Mouse (Mus musculus) midbrain, embryonic 12.5 days (tissue): ENCODE measurements around the gene Tceal3. TPM values are rescaled to one million over a fixed set of nuclear protein-coding genes. Genes with fewer than 3 reads are reported as not detected.
A peak's percentile ranks its signal among the peaks of the same experiment; 100 is the strongest.
"Not testable (repeated sequence)": the region's sequence is repeated elsewhere in the genome, so short reads cannot be mapped to it uniquely, and the experiment has no call there.

Experiments
- ATAC-seq: fragments of 200-750 bp; cut with Nextera tagmentation; 2 replicates; pipeline ENCODE4 v1.8.0; 2017; ENCODE audit warnings: low read depth, moderate TSS enrichment, moderate library complexity; ENCODE audit not compliant: low FRiP score
- H3K27ac ChIP-seq: fragments of 300-500 bp; sonication (generic); replicated peaks from 2 replicates; pipeline ENCODE4 v1.5.1; 2016; ENCODE audit warnings: mild to moderate bottlenecking
- H3K27me3 ChIP-seq: fragments of 300-500 bp; sonication (generic); 2 replicates; pipeline ENCODE4 v1.6.1; 2016; ENCODE audit warnings: mild to moderate bottlenecking
- H3K36me3 ChIP-seq: fragments of 300-500 bp; sonication (generic); 2 replicates; pipeline ENCODE4 v1.6.1; 2016
- H3K4me1 ChIP-seq: fragments of 300-500 bp; sonication (generic); 2 replicates; pipeline ENCODE4 v1.6.1; 2016
- H3K4me2 ChIP-seq: fragments of 300-500 bp; sonication (generic); replicated peaks from 2 replicates; pipeline ENCODE4 v1.6.1; 2016; ENCODE audit warnings: mild to moderate bottlenecking, moderate library complexity
- H3K4me3 ChIP-seq: fragments of 300-500 bp; sonication (generic); 2 replicates; pipeline ENCODE4 v1.5.1; 2016; ENCODE audit warnings: mild to moderate bottlenecking
- H3K9ac ChIP-seq: fragments of 300-500 bp; sonication (generic); replicated peaks from 2 replicates; pipeline ENCODE4 v1.6.1; 2016; ENCODE audit warnings: mild to moderate bottlenecking, moderate library complexity
- H3K9me3 ChIP-seq: fragments of 300-500 bp; sonication (generic); 2 replicates; pipeline ENCODE4 v1.6.1; 2016; ENCODE audit warnings: mild to moderate bottlenecking
- WGBS: fragments of 180-500 bp; shearing (Covaris S2); methylation state at CpG from one replicate; pipeline ENCODE4 v1.1.7; 2016; 5-methylcytosine and 5-hydroxymethylcytosine counted together
- polyA plus RNA-seq: library from polyadenylated mRNA; unstranded; fragments of >200 nt; fragmentation: Nextera tagmentation; extraction: Ambion mirVana; gene quantifications from 2 replicates; pipeline ENCODE4 v1.2.1, GENCODE M21; 2016

Tceal3 gene
- polyA plus RNA-seq, result 26.9 and 32.3 TPM in 2 replicates

GRCm38 (mm10) chrX:136590199-136590896 is at the start of gene Tceal3:
TSS of gene Tceal3 (plus strand) at chrX:136590842.
- Histone ChIP-seq H3K9ac (peak within 1 kb of the TSS; percentile 37; the same call in 1 of the 2 replicates), H3K9me3 (no peaks in the 10 kb centered on the region), H3K27me3 (no peaks in the 10 kb centered on the region), H3K4me1 (no peaks in the 10 kb centered on the region), H3K4me3 (peak within 1 kb of the TSS; percentile 37), H3K4me2 (peak within 1 kb of the TSS; percentile 44), H3K36me3 (no peaks in the 10 kb centered on the region), H3K27ac (peak within 1 kb of the TSS; percentile 83)
- 29% methylated on average over 12 of the region's 12 CpGs for WGBS
- ATAC-seq, result peak; percentile 96

GRCm38 (mm10) chrX:136543956-136544355 is 46.7 kb upstream of the Tceal3 start, which contains the start of gene Kir3dl2:
TSS of gene Kir3dl2 (minus strand) at chrX:136544056.
- ATAC-seq, H3K4me3 ChIP-seq, H3K27ac ChIP-seq, H3K36me3 ChIP-seq, H3K4me1 ChIP-seq, H3K9me3 ChIP-seq, H3K4me2 ChIP-seq, H3K27me3 ChIP-seq, H3K9ac ChIP-seq: not testable (repeated sequence)
- WGBS, result 71% methylated on average over 1 of the region's 1 CpGs

- ATAC-seq, H3K4me2 ChIP-seq: not testable (repeated sequence)
- WGBS, result 91% methylated on average over 9 of the region's 9 CpGs
These were observed 21.5 kb upstream of the Tceal3 start for GRCm38 (mm10) chrX:136569094-136569493.

DNA sequence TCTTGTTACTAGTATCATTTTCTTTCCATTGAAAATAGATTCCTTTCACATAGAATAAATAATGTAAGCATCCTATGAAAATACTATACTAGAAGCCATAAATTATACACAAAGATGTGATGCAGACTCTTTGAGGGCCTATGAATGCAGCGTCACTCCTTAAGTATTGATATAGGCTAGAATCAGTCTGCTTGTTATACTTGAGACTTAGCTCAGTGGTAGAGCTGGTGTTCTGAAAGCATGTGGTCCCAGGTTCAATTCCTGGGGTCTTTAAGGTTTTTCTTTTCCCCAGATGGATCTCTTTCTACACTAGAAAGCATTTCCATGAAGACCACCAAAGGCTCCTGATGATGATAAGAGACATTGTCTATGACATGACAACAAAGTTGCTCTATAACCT is 6.0 kb upstream of the Tceal3 start:
- 91% methylated on average over 1 of the region's 1 CpGs for WGBS
- no peak for ATAC-seq
- no peak overlapping the region for H3K9ac ChIP-seq
- H3K4me2 ChIP-seq, result no peak overlapping the region
- no peak overlapping the region for H3K4me3 ChIP-seq
- H3K9me3 ChIP-seq, result no peaks in the 10 kb centered on the region
- no peaks in the 10 kb centered on the region for H3K36me3 ChIP-seq
- H3K4me1 ChIP-seq, result no peaks in the 10 kb centered on the region
- no peaks in the 10 kb centered on the region for H3K27me3 ChIP-seq
- H3K27ac ChIP-seq, result no peak overlapping the region

More at GRCm38 (mm10) chrX:136569094-136569493, 21.5 kb upstream of the Tceal3 start:
- not testable (repeated sequence) for H3K4me1 ChIP-seq, H3K9me3 ChIP-seq, H3K9ac ChIP-seq, H3K4me3 ChIP-seq, H3K36me3 ChIP-seq, H3K27me3 ChIP-seq, H3K27ac ChIP-seq

DNA sequence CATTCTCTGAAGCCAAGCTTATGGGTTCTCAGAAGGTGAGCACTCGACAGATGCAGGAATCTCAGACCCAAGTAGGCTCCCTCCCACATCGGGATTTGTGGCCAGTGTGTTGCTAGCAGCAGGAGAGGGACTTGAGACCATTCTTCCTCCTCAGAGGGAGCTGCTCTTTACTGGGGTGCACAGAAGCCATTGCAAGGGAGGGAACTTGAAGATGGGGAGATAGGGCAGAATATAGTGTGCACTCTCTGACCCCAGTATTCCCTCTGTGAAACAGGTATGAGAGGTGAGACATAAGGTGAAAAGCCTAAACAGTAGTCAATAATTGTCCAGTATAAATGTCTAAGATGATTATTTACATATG is 235 bp downstream of the Tceal3 start:
- peak; percentile 76 for ATAC-seq
- H3K9ac ChIP-seq, result peak overlapping the region; percentile 37; the same call in 1 of the 2 replicates
- H3K4me2 ChIP-seq, result peak overlapping the region; percentile 44
- 31% methylated on average over 2 of the region's 2 CpGs for WGBS
- no peaks in the 10 kb centered on the region for H3K9me3 ChIP-seq
- H3K4me3 ChIP-seq, result peak overlapping the region; percentile 37
- H3K27me3 ChIP-seq, result no peaks in the 10 kb centered on the region
- H3K4me1 ChIP-seq, result no peaks in the 10 kb centered on the region
- H3K27ac ChIP-seq, result peak overlapping the region; percentile 83
- H3K36me3 ChIP-seq, result no peaks in the 10 kb centered on the region

DNA sequence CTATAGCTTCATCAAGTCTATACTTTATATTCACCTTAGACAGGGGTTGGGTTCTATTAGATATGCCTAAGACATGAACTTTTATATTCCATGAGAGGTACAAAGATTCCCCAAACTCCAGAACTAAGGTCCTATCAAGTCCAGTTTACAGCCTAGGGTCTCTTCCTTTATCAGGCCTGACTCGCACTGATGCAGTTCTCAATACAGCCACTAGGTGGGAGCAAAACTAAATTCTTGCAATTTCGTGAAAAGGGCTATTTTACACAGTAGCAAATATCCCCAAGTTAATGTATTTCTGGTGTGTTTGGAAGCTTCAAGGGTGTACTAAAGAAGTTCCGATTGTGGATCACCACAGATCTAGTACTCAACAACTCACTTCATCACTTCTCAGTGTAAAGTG is 8.8 kb downstream of the Tceal3 start:
- Histone ChIP-seq H3K36me3 (no peaks in the 10 kb centered on the region), H3K4me3 (no peak overlapping the region), H3K9ac (no peak overlapping the region), H3K9me3 (no peaks in the 10 kb centered on the region), H3K27me3 (no peaks in the 10 kb centered on the region), H3K27ac (no peak overlapping the region), H3K4me1 (no peaks in the 10 kb centered on the region), H3K4me2 (no peak overlapping the region)
- WGBS, result 19% methylated on average over 3 of the region's 3 CpGs
- ATAC-seq, result peak; percentile 19; the same call in 1 of the 2 replicates

DNA sequence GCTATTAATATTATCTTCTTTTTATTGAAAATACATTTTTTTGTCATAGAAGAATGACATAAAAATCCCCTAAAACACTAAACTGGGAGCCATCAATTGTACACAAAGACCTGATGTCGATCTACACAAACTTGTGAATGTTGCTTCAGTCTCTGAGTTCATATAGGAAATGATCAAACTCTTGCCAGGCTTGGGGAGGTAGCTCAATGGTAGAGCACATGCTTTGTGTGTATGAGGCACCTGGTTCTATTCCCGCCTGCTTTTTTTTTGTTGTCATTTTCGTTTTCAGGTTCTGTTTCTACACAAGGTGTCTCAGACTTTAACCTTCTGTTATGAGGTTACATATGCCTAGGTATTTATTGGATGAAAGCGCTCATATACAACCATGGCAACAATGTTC is 16.3 kb downstream of the Tceal3 start:
- Histone ChIP-seq H3K36me3 (no peaks in the 10 kb centered on the region), H3K27ac (no peak overlapping the region)

GRCm38 (mm10) chrX:136607395-136607794 is 16.8 kb downstream of the Tceal3 start:
- H3K4me1 ChIP-seq, result no peaks in the 10 kb centered on the region
- no peaks in the 10 kb centered on the region for H3K36me3 ChIP-seq
- H3K4me2 ChIP-seq, result no peak overlapping the region
- no peak overlapping the region for H3K27ac ChIP-seq
- ATAC-seq, result no peak
- no peaks in the 10 kb centered on the region for H3K9me3 ChIP-seq
- H3K9ac ChIP-seq, result no peak overlapping the region
- H3K4me3 ChIP-seq, result no peak overlapping the region
- 43% methylated on average over 3 of the region's 3 CpGs for WGBS
- H3K27me3 ChIP-seq, result no peaks in the 10 kb centered on the region

More for the DNA sequence above, 16.3 kb downstream of the Tceal3 start:
- 77% methylated on average over 4 of the region's 4 CpGs for WGBS
- H3K27me3 ChIP-seq, result no peaks in the 10 kb centered on the region
- H3K4me1 ChIP-seq, result no peaks in the 10 kb centered on the region
- no peak overlapping the region for H3K4me2 ChIP-seq
- no peak overlapping the region for H3K9ac ChIP-seq
- H3K4me3 ChIP-seq, result no peak overlapping the region
- no peaks in the 10 kb centered on the region for H3K9me3 ChIP-seq
- no peak for ATAC-seq

DNA sequence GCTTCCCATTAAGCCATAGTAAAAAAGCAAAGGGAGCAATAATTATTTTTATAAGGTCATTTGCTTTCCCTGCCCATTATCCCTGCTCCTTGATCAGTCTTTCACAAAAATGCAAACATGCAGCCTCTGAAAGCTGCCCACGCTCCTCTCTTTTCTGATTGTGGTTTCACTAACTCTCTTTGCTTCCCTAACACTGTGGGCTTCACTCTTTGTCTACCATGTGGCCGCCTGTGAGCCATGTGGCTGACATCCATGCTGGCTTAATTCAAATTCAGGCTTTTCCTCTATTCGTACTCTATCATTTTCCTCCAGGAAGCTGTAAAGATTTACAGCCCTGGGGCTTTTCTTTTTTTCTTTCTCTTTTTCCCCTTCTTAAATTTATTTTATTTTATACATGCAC is 20.7 kb downstream of the Tceal3 start:
- Histone ChIP-seq H3K36me3 (no peaks in the 10 kb centered on the region), H3K4me1 (no peaks in the 10 kb centered on the region), H3K27me3 (no peaks in the 10 kb centered on the region), H3K9ac (no peak overlapping the region), H3K9me3 (no peaks in the 10 kb centered on the region), H3K4me3 (no peak overlapping the region), H3K27ac (no peak overlapping the region), H3K4me2 (no peak overlapping the region)
- WGBS, result 63% methylated on average over 3 of the region's 3 CpGs
- ATAC-seq, result no peak

DNA sequence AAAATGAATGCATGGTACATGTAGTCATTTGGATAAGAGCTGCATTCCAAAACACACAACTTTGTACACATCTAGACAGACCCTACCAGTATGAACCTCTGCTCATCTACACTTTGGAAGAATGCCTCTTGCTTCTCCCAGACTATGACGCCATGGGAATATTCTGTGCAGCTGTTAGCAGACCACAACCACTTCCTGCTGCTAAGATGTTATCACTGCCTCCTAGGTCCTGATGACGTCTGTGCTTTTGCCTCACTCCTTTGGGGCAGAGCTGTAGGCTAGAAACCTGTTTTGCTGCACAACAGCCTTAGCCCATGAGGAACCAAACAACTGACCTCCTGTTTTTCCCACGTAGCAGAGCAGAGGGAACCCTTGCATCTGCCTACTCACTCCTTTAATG is 25.2 kb downstream of the Tceal3 start:
- H3K27me3 ChIP-seq, ATAC-seq, H3K4me2 ChIP-seq, H3K9me3 ChIP-seq, H3K27ac ChIP-seq, H3K9ac ChIP-seq, H3K4me3 ChIP-seq, H3K4me1 ChIP-seq, H3K36me3 ChIP-seq: not testable (repeated sequence)
- WGBS, result 61% methylated on average over 3 of the region's 3 CpGs

DNA sequence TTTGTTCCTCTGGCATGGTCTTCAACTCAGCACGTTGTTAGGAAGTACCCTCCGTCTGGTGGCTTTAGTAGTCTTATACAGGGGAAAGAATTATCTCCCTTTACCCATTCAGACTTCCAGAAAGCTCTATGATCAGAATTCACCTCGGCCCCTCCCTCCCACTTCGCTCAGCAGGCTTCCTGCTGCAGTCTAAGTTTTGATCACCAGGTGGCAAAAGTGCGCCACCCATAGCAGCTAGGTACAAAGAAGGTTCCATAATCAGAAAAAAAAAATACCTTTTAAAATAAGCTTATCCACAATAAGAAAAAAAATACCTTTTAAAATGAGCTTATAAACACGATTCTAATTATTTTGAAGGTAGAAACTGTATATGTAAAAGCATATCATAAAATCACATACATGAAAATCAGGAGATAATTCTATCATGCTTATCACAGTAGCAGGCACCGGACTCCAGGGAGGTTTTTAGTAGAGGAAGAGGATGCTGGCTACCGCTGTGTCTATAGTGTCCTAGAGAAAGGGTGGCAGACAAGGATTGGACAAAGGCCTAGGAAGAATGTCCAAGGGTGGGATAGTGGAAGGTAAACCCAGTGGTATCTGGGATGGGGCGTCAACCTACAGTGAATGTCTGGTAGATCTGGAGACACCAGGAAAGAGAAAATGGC is 34.4 kb downstream of the Tceal3 start:
- WGBS, result 49% methylated on average over 9 of the region's 9 CpGs
- Histone ChIP-seq H3K9me3 (no peaks in the 10 kb centered on the region), H3K4me3 (no peak overlapping the region), H3K36me3 (no peaks in the 10 kb centered on the region), H3K4me2 (no peak overlapping the region), H3K27ac (no peak overlapping the region), H3K4me1 (no peaks in the 10 kb centered on the region), H3K27me3 (no peaks in the 10 kb centered on the region), H3K9ac (no peak overlapping the region)
- ATAC-seq, result no peak

DNA sequence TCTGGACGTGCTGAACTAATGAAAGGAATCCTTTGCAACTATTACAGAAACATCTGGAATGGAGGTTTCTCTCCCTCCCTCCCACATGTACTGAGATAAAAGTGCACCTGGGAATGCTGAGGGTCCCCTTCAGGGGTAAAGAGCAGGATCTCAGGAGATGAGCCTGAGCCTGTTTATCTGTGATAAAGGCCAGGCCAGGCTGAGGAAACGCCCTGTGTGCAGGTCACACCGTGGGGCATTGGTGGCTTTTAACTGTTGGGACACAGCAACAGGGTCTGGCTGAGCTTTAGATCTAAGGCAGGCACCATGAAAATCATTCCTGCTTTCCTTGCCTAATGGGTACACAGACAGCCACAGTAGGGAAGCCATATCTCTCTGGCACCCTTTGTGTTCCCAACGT is 35.3 kb downstream of the Tceal3 start:
- no peak for ATAC-seq
- H3K9ac ChIP-seq, result no peak overlapping the region
- H3K9me3 ChIP-seq, result no peaks in the 10 kb centered on the region
- H3K27me3 ChIP-seq, result no peaks in the 10 kb centered on the region
- H3K36me3 ChIP-seq, result no peaks in the 10 kb centered on the region
- H3K4me3 ChIP-seq, result no peak overlapping the region
- no peak overlapping the region for H3K27ac ChIP-seq
- 78% methylated on average over 4 of the region's 4 CpGs for WGBS
- no peak overlapping the region for H3K4me2 ChIP-seq
- no peaks in the 10 kb centered on the region for H3K4me1 ChIP-seq
